Mouse (Mus musculus): ENCODE measurements around the gene Hes6. TPM values are rescaled to one million over a fixed set of nuclear protein-coding genes. Genes with fewer than 3 reads are reported as not detected.

Hes6 gene
- 10 to 100 TPM; 14.1 to 15.2 TPM for total RNA-seq (2021)

GRCm38 (mm10) chr1:91413898-91414594, at the start of gene Hes6:
TSS of gene Hes6 (minus strand) at chr1:91414038.
- peak; percentile 41 to 55 for DNase-seq

GRCm38 (mm10) chr1:91463336-91463995, 49.6 kb upstream of the Hes6 start:
- no peak for DNase-seq

GRCm38 (mm10) chr1:91460564-91460963, 46.7 kb upstream of the Hes6 start:
- no peak for DNase-seq

GRCm38 (mm10) chr1:91460069-91460468, 46.2 kb upstream of the Hes6 start:
- no peak for DNase-seq

- peak; percentile 98 to 99 for DNase-seq
These were observed 45.4 kb upstream of the Hes6 start, which contains the start of gene Per2 for GRCm38 (mm10) chr1:91459059-91459809. TSS of gene Per2 (minus strand) at chr1:91459324.

- DNase-seq = peak; percentile 32 to 46
These were observed 44.5 kb upstream of the Hes6 start for GRCm38 (mm10) chr1:91458223-91458861.

- peak; percentile 67 to 70 for DNase-seq
These were observed 43.9 kb upstream of the Hes6 start for GRCm38 (mm10) chr1:91457698-91458097.

- DNase-seq = no peak
These were observed 43.3 kb upstream of the Hes6 start for GRCm38 (mm10) chr1:91457116-91457515.

GRCm38 (mm10) chr1:91456301-91456801, 42.5 kb upstream of the Hes6 start:
- peak in 1 of 2 experiments; percentile 41 for DNase-seq

- no peak for DNase-seq
These were observed 41.9 kb upstream of the Hes6 start for GRCm38 (mm10) chr1:91455661-91456161.

- DNase-seq = no peak
These were observed 41.1 kb upstream of the Hes6 start for GRCm38 (mm10) chr1:91454927-91455326.

- no peak for DNase-seq
These were observed 40.5 kb upstream of the Hes6 start for GRCm38 (mm10) chr1:91454366-91454765.

- no peak for DNase-seq
These were observed 40.1 kb upstream of the Hes6 start for GRCm38 (mm10) chr1:91453932-91454331.

- DNase-seq = no peak
These were observed 37.8 kb upstream of the Hes6 start for GRCm38 (mm10) chr1:91451547-91452084.

- DNase-seq = no peak
These were observed 37.0 kb upstream of the Hes6 start for GRCm38 (mm10) chr1:91450851-91451250.

GRCm38 (mm10) chr1:91448688-91449087, 34.9 kb upstream of the Hes6 start:
- no peak for DNase-seq

GRCm38 (mm10) chr1:91446511-91446910, 32.7 kb upstream of the Hes6 start:
- no peak for DNase-seq

- no peak for DNase-seq
These were observed 32.2 kb upstream of the Hes6 start for GRCm38 (mm10) chr1:91446060-91446459.

GRCm38 (mm10) chr1:91444841-91445830, 31.3 kb upstream of the Hes6 start:
- no peak for DNase-seq

- DNase-seq = no peak
These were observed 28.6 kb upstream of the Hes6 start for GRCm38 (mm10) chr1:91442350-91442990.

Data from layer of hippocampus, postnatal 36 days (tissue).